Mouse (Mus musculus) left cerebral cortex, postnatal 14 days (tissue): ENCODE results near the gene Lrrc17. TPM values are rescaled to one million over a fixed set of nuclear protein-coding genes. Genes with fewer than 3 reads are reported as not detected.
"Not testable (repeated sequence)": the region's sequence is repeated elsewhere in the genome, so short reads cannot be mapped to it uniquely, and the experiment has no call there.

Experiments used
- DNase-seq, 2 experiments: peaks; one replicate each; pipeline ENCODE4 v3.0.0; 2021 to 2022; ENCODE audit warnings: low spot score in 2 of 2, mixed read lengths in 1 of 2
- intact Hi-C: fragments of 180-260 bp; cut with DNase I; formaldehyde crosslinking; loops from one replicate; pipeline ENCODE4 v1.15.1; 2025
- total RNA-seq, 2 experiments: library from RNA; stranded (reverse); gene quantifications; 2 replicates each; pipeline ENCODE4 v1.2.3; 2021

The Lrrc17 gene
- total RNA-seq, 2 experiments from 2014 or later: 0.55 to 0.64 TPM

GRCm38 (mm10) chr5:21588220-21588619 lies 44.9 kb downstream of the Lrrc17 start:
- no peak for DNase-seq
- intact Hi-C loops: no loop called here

- no peak for DNase-seq
- intact Hi-C loops: no loop called here
Measured at GRCm38 (mm10) chr5:21592106-21592505, 48.7 kb downstream of the Lrrc17 start.

DNA sequence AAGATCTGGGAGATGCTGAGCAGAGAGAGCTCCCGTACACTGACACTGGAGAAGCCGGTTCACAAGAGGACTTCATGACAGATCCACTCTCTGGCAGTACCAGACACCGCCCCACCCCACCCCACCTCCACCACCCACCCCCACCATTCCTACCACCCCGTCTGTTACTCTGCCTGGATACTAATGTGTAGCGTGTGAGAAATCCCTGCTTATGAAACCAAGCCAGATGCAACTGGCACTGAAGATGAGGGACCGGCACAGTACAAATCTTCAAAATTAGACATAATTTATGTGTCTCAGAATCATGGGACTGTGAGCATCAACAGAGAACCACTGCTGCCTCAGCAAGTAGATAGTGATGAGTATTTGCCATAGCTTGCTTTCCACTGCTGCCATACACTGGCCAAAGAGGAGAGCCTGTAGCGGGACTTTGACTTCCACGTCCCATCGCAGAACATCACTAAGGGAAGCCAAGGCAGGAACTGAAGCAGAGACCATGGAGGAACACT lies 49.9 kb downstream of the Lrrc17 start:
- intact Hi-C loops: no loop called here
- DNase-seq: peak in 1 of 2 experiments; percentile 57

- intact Hi-C loops, DNase-seq: not testable (repeated sequence)
Measured at GRCm38 (mm10) chr5:21599536-21599935, 56.2 kb downstream of the Lrrc17 start.

DNA sequence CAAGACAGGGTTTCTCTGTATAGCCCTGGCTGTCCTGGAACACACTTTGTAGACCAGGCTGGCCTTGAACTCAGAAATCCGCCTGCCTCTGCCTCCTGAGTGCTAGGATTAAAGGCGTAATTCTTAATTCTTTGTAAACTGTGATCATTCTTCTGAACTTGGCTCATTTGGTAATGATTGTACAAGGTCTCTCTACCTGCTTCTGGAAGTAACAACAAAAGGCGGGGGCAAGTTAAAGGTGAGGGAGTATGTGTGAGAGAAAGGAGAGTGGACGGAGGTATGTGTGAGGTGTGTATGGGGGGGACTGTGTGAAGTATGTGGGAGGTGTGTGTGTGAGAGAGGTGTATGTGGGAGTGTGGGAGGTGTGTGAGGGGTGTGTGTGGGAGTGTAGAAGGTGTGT lies 56.6 kb downstream of the Lrrc17 start:
- no peak for DNase-seq
- intact Hi-C loops: no loop called here

GRCm38 (mm10) chr5:21605936-21606335 lies 62.6 kb downstream of the Lrrc17 start:
- DNase-seq: no peak
- intact Hi-C loops: no loop called here

DNA sequence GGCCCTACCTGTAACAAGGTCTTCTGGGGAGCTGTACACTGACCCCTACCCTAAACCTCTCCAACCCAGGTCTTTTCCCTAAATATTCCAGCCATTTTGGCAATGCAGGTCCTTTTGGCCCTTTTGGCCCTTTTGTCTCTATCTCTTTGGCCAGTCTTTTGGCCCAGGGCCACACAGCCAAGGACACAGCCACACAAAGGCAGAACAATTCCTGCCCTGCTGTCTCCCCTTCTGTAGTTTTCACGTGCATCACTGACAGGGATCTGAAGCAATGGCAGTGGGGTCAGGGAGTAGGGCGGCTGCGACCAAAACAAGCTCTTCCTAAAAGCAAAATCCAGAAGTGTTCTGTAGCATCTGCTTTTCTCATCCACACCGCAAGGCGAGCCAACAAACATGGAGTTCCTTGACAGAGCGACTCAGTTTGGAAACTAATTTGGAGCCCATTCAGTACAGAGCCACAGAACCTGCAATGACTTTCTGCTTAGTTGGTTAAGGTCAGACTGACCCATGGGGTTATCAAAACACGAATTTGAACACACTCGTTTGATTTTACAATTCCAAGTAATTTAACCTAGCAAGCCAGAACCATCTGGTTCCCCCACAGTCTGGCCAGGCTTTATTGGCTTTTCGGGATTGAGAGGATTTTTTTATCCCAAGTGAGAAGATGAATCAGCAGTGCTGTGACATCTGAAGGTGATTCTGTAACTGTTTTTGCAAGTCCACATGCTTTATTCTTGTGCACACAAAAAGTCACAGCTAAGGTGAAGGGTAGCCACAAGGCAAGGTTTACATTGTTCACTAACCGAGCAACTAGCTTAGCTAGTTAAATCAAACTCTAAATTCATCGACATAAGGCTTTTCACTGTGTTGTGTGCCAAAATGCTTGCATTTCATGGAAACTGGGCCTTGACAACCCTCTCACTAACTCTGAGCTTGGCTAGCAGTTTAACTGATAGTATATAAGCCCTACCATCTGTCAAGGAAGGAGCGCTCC lies 65.2 kb downstream of the Lrrc17 start:
- intact Hi-C loops: no loop called here
- DNase-seq: peak; percentile 23 to 35

GRCm38 (mm10) chr5:21610996-21611395 lies 67.6 kb downstream of the Lrrc17 start:
- intact Hi-C loops: no loop called here
- DNase-seq: no peak

DNA sequence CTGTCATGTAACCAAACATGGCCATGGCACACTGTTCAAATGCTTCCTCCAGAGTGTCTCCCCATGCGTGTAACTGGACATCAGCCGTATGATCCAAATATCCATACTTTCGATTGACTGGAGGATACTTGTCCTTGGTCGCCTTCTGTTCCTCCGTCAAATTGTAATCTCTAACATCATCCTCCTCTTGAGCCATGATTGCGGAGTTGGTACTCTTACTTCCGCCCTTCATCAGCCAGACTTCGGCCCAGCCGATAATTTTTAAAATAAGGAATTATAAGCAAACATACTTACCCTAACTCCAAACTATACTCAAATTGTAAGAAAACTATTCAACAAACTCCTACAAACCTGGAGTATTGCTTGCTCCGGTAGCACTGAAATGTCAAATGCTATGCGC lies 70.9 kb downstream of the Lrrc17 start:
- intact Hi-C loops: not testable (repeated sequence)

DNA sequence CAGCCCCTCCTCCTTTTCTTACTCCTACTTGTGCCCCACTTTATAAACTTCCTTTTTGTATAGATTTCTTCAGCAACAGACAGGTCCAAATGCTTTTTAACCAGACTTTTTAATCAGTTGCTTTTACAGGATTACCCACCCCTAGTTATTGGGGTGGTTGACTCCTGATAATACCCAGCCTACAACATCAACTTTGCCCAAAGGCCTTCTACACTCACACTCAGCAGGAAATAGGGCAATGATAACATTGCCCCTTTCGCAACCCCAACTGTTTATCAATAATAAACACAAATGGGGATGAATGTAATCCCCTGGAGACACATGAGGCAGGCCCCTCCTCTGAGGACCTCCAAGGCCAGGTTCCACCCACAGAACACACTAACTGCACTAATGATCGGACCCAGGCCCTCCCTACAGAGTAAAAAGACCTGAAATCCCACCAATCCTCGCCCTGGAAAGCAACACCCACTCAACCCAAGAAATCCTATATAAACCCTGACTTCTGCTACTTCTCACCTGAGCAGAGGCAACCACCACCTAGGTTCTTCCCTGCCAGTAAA lies 73.2 kb downstream of the Lrrc17 start:
- intact Hi-C loops: no loop called here
- no peak for DNase-seq

More for the DNA sequence above, 70.9 kb downstream of the Lrrc17 start:
- not testable (repeated sequence) for DNase-seq

Other genes starting within 250 kb of the Lrrc17 start
- gene Fgl2, start 170.9 kb upstream of the Lrrc17 start, total RNA-seq: 1 to 10 TPM; 2.0 to 2.3 TPM
- gene Ccdc146, start 118.9 kb upstream of the Lrrc17 start, total RNA-seq: under 1 TPM; 0.20 to 0.25 TPM
- 10 to 100 TPM; 12.8 to 13.2 TPM for gene Fam185a, start 118.6 kb upstream of the Lrrc17 start, total RNA-seq
- under 1 TPM; 0.33 to 0.36 TPM for gene Fbxl13, start 102.1 kb downstream of the Lrrc17 start, total RNA-seq
- gene Armc10, start 102.3 kb downstream of the Lrrc17 start, total RNA-seq: 10 to 100 TPM; 20.4 to 22.1 TPM
- 1 to 10 TPM; 8.6 to 9.0 TPM for gene Napepld, start 157.8 kb downstream of the Lrrc17 start, total RNA-seq
- gene Pmpcb, start 193.6 kb downstream of the Lrrc17 start, total RNA-seq: 10 to 100 TPM; 68.6 to 69.7 TPM
- 10 to 100 TPM; 33.7 to 34.6 TPM for gene Dnajc2, start 241.7 kb downstream of the Lrrc17 start, total RNA-seq
- 100 to 1,000 TPM; 115 to 121 TPM for gene Psmc2, start 241.7 kb downstream of the Lrrc17 start, total RNA-seq